Comparison of ENCODE assay signal across 24 mouse cellular contexts in genomic region chr10:83320396-83320795, GRCm38 (mm10). TPM values are rescaled to one million over a fixed set of nuclear protein-coding genes. Genes with fewer than 3 reads are reported as not detected.
"Had no signal": no experiment of that assay in that cellular context is flagged by ENCODE, and none has a peak within 500 bp of the region (broad histone marks: within the 10 kb centered on the region; RNA-seq: fewer than 3 reads in every experiment).

No protein-coding gene starts in this region.

- H3K4me3 ChIP-seq: heart, adult 2 months; heart, embryonic 13.5 days; heart, embryonic 15.5 days; hindbrain, embryonic 13.5 days; hindbrain, embryonic 15.5 days; intestine, embryonic 15.5 days; kidney, embryonic 15.5 days; limb, embryonic 10.5 days; limb, embryonic 12.5 days; liver, embryonic 13.5 days had no signal

- DNase-seq: gastrocnemius, postnatal 14 days; gastrocnemius, postnatal 36 days; heart, adult 2 months; heart, postnatal 14 days; heart, postnatal 36 days; kidney, adult 2 months; kidney, adult 9 months; kidney, postnatal 14 days; kidney, postnatal 36 days; layer of hippocampus, postnatal 36 days; liver; liver, embryonic 13.5 days had no signal

- ATAC-seq: inflammation-experienced regulatory T-cells, adult 6 months; intestine, embryonic 15.5 days; intestine, postnatal 0 days had no signal

- H3K36me3 ChIP-seq: heart, embryonic 13.5 days; heart, embryonic 15.5 days; hindbrain, embryonic 15.5 days; intestine, embryonic 15.5 days; kidney, embryonic 15.5 days; limb, embryonic 10.5 days; limb, embryonic 12.5 days; liver, embryonic 13.5 days had no signal

- H3K4me1 ChIP-seq: heart, embryonic 15.5 days; hindbrain, embryonic 13.5 days; hindbrain, embryonic 15.5 days; intestine, embryonic 15.5 days; limb, embryonic 10.5 days; limb, embryonic 12.5 days had no signal

- H3K27ac ChIP-seq: heart, adult 2 months; heart, embryonic 13.5 days; heart, embryonic 15.5 days; hindbrain, embryonic 13.5 days; hindbrain, embryonic 15.5 days; intestine, embryonic 15.5 days; kidney, embryonic 15.5 days; kidney, postnatal 0 days; limb, embryonic 10.5 days; limb, embryonic 12.5 days; liver, embryonic 13.5 days had no signal

RNA-seq across cellular contexts. Expression of gene Slc41a2, which starts 17.3 kb away (rescaled TPM):
- total RNA-seq: hematopoietic stem cell, adult 5-6 weeks had no signal
